Mouse (Mus musculus): ENCODE data around the gene Mast2.

GRCm38 (mm10) chr4:116403884-116404283, 60.1 kb downstream of the Mast2 start:
- TF ChIP-seq POLR2A (IDR thresholded peaks at IDR 0.05; ENCODE audit: low read depth, low read length) (no peak), CTCF (IDR thresholded peaks at IDR 0.05; ENCODE audit: extremely low read depth, insufficient read length, insufficient replicate concordance, low read depth, low read length) (no peak)

Data from small intestine, adult 2 months (tissue).